Mouse (Mus musculus): ENCODE data around the gene Npr1.

DNA sequence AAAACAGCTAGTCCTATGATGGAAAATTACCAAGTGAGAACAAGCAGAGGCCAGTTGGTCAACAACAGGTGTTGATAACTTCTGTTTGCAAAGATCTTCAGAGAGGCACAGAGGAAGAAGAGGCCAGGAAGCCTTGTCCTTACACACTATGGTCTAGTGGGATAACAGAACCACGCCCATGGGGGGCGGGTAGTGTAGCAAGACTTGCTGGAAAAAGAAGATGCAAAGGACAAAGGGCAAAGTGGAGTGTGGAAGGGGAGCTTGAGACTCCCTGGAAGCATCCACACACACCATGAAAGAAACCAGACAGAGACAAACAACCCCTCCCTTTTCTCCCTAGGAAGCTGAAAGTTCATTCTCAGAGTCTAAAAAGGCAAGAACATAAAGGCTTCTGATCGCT is 36.1 kb downstream of the Npr1 start:
- TF ChIP-seq CTCF (IDR thresholded peaks at IDR 0.05; ENCODE audit: extremely low read depth, insufficient read depth, insufficient read length, insufficient replicate concordance) (no peak), POLR2A (IDR thresholded peaks at IDR 0.05; ENCODE audit: low read depth, low read length) (no peak)

All from spleen, adult 2 months (tissue).